Mouse (Mus musculus) heart, embryonic 15.5 days (tissue): ENCODE measurements around the gene Mief2. TPM values are rescaled to one million over a fixed set of nuclear protein-coding genes. Genes with fewer than 3 reads are reported as not detected.
A peak's percentile ranks its signal among the peaks of the same experiment; 100 is the strongest.

Experiments used
- ATAC-seq: fragments of 200-750 bp; cut with Nextera tagmentation; replicated peaks from 2 replicates; pipeline ENCODE4 v1.8.0; 2017; ENCODE audit warnings: low read depth, moderate TSS enrichment; ENCODE audit not compliant: insufficient number of reproducible peaks, insufficient read depth, low FRiP score
- H3K27ac ChIP-seq: fragments of 300-500 bp; sonication (generic); 2 replicates; pipeline ENCODE4 v1.5.1; 2015; ENCODE audit warnings: mild to moderate bottlenecking, inconsistent platforms
- H3K27me3 ChIP-seq: fragments of 300-500 bp; sonication (generic); 2 replicates; pipeline ENCODE4 v1.6.1; 2015; ENCODE audit warnings: inconsistent platforms
- H3K36me3 ChIP-seq: fragments of 300-500 bp; sonication (generic); 2 replicates; pipeline ENCODE4 v1.6.1; 2015; ENCODE audit warnings: mild to moderate bottlenecking, inconsistent platforms
- H3K4me1 ChIP-seq: fragments of 300-500 bp; sonication (generic); replicated peaks from 2 replicates; pipeline ENCODE4 v1.6.1; 2015; ENCODE audit warnings: inconsistent platforms
- H3K4me2 ChIP-seq: fragments of 300-500 bp; sonication (generic); 2 replicates; pipeline ENCODE4 v1.6.1; 2015; ENCODE audit warnings: inconsistent platforms, mild to moderate bottlenecking, moderate library complexity
- H3K4me3 ChIP-seq: fragments of 300-500 bp; sonication (generic); 2 replicates; pipeline ENCODE4 v1.5.1; 2015; ENCODE audit warnings: mild to moderate bottlenecking, inconsistent platforms
- H3K9ac ChIP-seq: fragments of 300-500 bp; sonication (generic); 2 replicates; pipeline ENCODE4 v1.6.1; 2015; ENCODE audit warnings: mild to moderate bottlenecking, inconsistent platforms
- H3K9me3 ChIP-seq: fragments of 300-500 bp; sonication (generic); replicated peaks from 2 replicates; pipeline ENCODE4 v1.6.1; 2016; ENCODE audit warnings: inconsistent platforms
- WGBS: fragments of 180-500 bp; shearing (Covaris S2); methylation state at CpG from one replicate; pipeline ENCODE4 v1.1.7; 2015; ENCODE audit warnings: mixed read lengths; 5-methylcytosine and 5-hydroxymethylcytosine counted together
- polyA plus RNA-seq: library from polyadenylated mRNA; unstranded; fragments of >200 nt; fragmentation: Nextera tagmentation; extraction: Ambion mirVana; gene quantifications from 2 replicates; pipeline ENCODE4 v1.2.1, GENCODE M21; 2015

Gene Mief2
- polyA plus RNA-seq, 1 experiment from 2014 or later = 16.5 TPM

DNA sequence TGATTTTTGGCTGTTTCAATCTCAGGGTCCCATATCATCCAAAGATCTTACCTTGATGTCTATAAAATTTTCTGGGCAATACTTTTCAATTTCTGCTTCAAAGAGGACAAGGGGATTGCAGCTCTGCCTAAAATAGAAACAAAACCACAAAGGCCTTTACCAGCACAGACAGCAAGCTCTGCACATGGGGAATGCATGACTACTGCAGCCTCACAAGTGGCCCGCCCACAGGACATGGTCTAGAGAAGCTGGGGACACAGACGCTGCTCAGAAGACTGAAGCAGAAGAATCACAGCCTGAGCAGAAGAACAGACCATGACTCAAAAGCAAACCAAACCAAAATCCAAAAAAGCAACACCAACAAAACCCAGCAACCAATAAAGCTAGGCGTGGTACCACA is 33.5 kb downstream of the Mief2 start:
- Histone ChIP-seq H3K9me3 (no peaks in the 10 kb centered on the region), H3K9ac (no peak overlapping the region), H3K4me2 (no peak overlapping the region), H3K27me3 (no peaks in the 10 kb centered on the region), H3K4me1 (no peaks in the 10 kb centered on the region), H3K27ac (no peak overlapping the region), H3K4me3 (no peak overlapping the region), H3K36me3 (peaks cover 38% of the 10 kb centered on the region)
- ATAC-seq = no peak
- 73% methylated on average over 3 of the region's 3 CpGs for WGBS

DNA sequence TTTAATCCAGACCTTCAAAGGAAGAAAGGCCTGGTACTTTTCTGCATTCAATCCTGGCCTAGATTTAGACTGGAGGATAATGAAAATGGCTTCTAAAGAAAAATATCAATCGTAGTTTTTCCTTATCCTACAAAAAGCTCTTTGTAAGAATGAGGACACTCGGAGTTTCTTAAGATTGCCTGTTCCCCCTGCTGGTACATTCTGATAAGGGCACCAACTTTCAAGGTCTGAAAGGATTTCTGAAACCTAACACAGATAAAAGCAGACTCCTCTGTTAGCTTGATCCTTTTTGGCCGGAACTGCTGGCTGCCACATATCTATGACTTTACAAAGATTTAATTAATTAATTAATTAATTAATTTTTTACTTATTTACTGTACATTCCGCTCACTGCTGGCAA is 38.8 kb downstream of the Mief2 start:
- Histone ChIP-seq H3K4me3 (no peak overlapping the region), H3K4me1 (no peaks in the 10 kb centered on the region), H3K9ac (no peak overlapping the region), H3K4me2 (no peak overlapping the region), H3K36me3 (peaks cover under 1% of the 10 kb centered on the region), H3K9me3 (no peaks in the 10 kb centered on the region), H3K27me3 (no peaks in the 10 kb centered on the region), H3K27ac (no peak overlapping the region)
- no peak for ATAC-seq
- WGBS = 68% methylated on average over 4 of the region's 4 CpGs

- Histone ChIP-seq H3K4me1 (0 out of 2 replicates have a peak, but pooled peaks cover 4% of the 10 kb centered on the region), H3K27me3 (no peaks in the 10 kb centered on the region), H3K36me3 (no peaks in the 10 kb centered on the region), H3K4me2 (no peak overlapping the region), H3K4me3 (no peak overlapping the region), H3K27ac (no peak overlapping the region), H3K9ac (no peak overlapping the region), H3K9me3 (no peaks in the 10 kb centered on the region)
- no peak for ATAC-seq
- WGBS = 82% methylated on average over 2 of the region's 2 CpGs
Observed at GRCm38 (mm10) chr11:60769322-60769721, 41.1 kb downstream of the Mief2 start.

GRCm38 (mm10) chr11:60770776-60771175 is 42.6 kb downstream of the Mief2 start:
- no peak overlapping the region for H3K27ac ChIP-seq
- no peaks in the 10 kb centered on the region for H3K27me3 ChIP-seq
- no peak for ATAC-seq
- H3K4me3 ChIP-seq = no peak overlapping the region
- no peaks in the 10 kb centered on the region for H3K36me3 ChIP-seq
- H3K9ac ChIP-seq = no peak overlapping the region
- H3K4me2 ChIP-seq = no peak overlapping the region
- no peaks in the 10 kb centered on the region for H3K9me3 ChIP-seq
- peaks cover 15% of the 10 kb centered on the region for H3K4me1 ChIP-seq
- WGBS = 85% methylated on average over 3 of the region's 3 CpGs

DNA sequence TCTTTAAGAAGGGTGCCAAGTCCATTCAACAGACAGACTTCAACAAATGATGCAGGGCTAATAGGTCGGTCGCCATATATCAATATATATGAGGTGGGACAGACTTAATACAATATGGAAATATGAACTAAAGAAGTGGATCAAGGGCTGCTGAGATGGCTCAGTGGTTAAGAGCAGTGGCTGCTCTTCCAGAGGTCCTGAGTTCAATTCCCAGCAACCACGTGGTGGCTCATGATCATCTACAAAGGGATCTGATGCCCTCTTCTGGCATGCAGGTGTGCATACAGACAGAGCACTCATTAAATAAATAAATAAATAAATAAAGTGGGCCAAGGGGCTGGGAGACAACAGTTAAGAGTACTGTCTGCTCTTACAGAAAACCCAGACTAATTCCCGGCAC is 44.0 kb downstream of the Mief2 start:
- no peak overlapping the region for H3K9ac ChIP-seq
- H3K36me3 ChIP-seq = no peaks in the 10 kb centered on the region
- no peak overlapping the region for H3K27ac ChIP-seq
- 82% methylated on average over 4 of the region's 4 CpGs for WGBS
- no peaks in the 10 kb centered on the region for H3K9me3 ChIP-seq
- H3K4me3 ChIP-seq = no peak overlapping the region
- no peaks in the 10 kb centered on the region for H3K27me3 ChIP-seq
- no peak overlapping the region for H3K4me2 ChIP-seq
- ATAC-seq = no peak
- peaks cover 21% of the 10 kb centered on the region for H3K4me1 ChIP-seq

- no peaks in the 10 kb centered on the region for H3K36me3 ChIP-seq
- no peaks in the 10 kb centered on the region for H3K27me3 ChIP-seq
- H3K4me2 ChIP-seq = no peak overlapping the region
- no peak overlapping the region for H3K4me3 ChIP-seq
- H3K4me1 ChIP-seq = peaks cover 35% of the 10 kb centered on the region
- H3K9me3 ChIP-seq = no peaks in the 10 kb centered on the region
- no peak overlapping the region for H3K27ac ChIP-seq
- no peak for ATAC-seq
- no peak overlapping the region for H3K9ac ChIP-seq
- WGBS = 80% methylated on average over 3 of the region's 3 CpGs
Observed at GRCm38 (mm10) chr11:60774158-60774689, 46.0 kb downstream of the Mief2 start.

DNA sequence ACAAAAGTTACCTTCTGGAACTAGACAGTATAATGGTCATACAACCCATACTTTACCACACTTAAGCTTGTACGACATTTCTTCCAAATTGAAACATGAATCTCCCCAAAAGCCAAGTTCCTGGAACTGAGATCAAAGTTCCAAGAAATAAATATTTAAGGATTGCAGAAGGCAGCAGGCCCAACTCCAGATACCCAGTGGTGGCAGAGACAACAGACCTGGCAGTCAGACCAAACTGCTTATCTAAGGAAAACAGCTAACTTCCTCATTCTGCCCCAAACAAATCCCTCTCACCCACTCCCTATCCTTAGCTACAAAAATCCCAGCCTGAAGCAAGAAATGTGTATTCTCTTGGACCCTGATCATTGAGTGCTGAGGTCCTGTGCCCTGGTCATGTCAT is 46.6 kb downstream of the Mief2 start:
- H3K4me3 ChIP-seq = no peak overlapping the region; the same call in 1 of the 2 replicates
- H3K27ac ChIP-seq = no peak overlapping the region
- H3K4me1 ChIP-seq = peaks cover 41% of the 10 kb centered on the region
- H3K36me3 ChIP-seq = peaks cover 3% of the 10 kb centered on the region; the same call in 1 of the 2 replicates
- ATAC-seq = no peak
- peak overlapping the region; percentile 73 for H3K4me2 ChIP-seq
- 48% methylated on average over 1 of the region's 1 CpGs for WGBS
- no peaks in the 10 kb centered on the region for H3K9me3 ChIP-seq
- no peaks in the 10 kb centered on the region for H3K27me3 ChIP-seq
- no peak overlapping the region for H3K9ac ChIP-seq

- Histone ChIP-seq H3K4me2 (peak overlapping the region; percentile 73), H3K27ac (no peak overlapping the region), H3K27me3 (no peaks in the 10 kb centered on the region), H3K4me3 (peak overlapping the region; percentile 70), H3K9ac (no peak overlapping the region), H3K9me3 (no peaks in the 10 kb centered on the region), H3K4me1 (peaks cover 49% of the 10 kb centered on the region), H3K36me3 (peaks cover 3% of the 10 kb centered on the region)
- 41% methylated on average over 6 of the region's 6 CpGs for WGBS
- ATAC-seq = no peak
Observed at GRCm38 (mm10) chr11:60775578-60775977, 47.4 kb downstream of the Mief2 start.

DNA sequence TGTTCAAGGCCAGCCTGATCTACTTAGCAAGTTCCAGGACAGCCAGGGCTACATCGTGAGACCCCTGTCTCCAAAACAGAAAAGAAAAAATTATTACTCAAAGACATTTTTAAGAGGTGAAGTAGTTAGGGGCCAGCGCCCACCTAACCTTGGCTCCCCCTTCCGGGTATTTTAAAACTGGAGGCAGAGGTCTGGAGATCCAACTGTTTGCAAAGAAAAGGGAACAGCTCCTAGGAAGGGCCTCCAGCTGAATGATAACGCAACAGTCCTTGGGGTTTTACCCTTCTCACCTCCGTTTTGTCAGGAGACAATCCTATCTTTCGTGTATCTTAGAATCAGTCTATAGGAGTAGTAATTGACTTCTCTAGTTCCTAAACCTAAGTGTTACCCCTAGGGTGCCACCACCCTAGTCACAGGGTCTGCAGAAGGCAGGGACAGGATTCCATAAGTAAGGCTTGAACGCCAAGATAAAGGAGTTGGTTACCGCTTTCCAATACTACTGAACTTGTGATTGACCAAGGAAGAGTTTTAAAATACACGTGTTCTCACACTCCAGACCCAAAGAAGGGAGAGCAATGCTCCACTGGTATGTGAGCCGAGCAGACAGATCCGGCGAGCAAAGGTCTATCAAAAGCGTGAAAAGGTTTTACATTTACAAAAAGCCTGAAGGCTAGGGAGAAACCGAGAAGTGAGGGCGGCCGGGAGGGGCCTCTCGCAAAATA is 48.1 kb downstream of the Mief2 start:
- H3K9me3 ChIP-seq = no peaks in the 10 kb centered on the region
- H3K36me3 ChIP-seq = peaks cover 3% of the 10 kb centered on the region
- H3K4me2 ChIP-seq = peak overlapping the region; percentile 73
- peak overlapping the region; percentile 70 for H3K4me3 ChIP-seq
- H3K4me1 ChIP-seq = peaks cover 56% of the 10 kb centered on the region
- no peaks in the 10 kb centered on the region for H3K27me3 ChIP-seq
- peak overlapping the region; percentile 89 for H3K27ac ChIP-seq
- no peak for ATAC-seq
- H3K9ac ChIP-seq = peak overlapping the region; percentile 67
- 4% methylated on average over 17 of the region's 17 CpGs for whole genome bisulfite sequencing

DNA sequence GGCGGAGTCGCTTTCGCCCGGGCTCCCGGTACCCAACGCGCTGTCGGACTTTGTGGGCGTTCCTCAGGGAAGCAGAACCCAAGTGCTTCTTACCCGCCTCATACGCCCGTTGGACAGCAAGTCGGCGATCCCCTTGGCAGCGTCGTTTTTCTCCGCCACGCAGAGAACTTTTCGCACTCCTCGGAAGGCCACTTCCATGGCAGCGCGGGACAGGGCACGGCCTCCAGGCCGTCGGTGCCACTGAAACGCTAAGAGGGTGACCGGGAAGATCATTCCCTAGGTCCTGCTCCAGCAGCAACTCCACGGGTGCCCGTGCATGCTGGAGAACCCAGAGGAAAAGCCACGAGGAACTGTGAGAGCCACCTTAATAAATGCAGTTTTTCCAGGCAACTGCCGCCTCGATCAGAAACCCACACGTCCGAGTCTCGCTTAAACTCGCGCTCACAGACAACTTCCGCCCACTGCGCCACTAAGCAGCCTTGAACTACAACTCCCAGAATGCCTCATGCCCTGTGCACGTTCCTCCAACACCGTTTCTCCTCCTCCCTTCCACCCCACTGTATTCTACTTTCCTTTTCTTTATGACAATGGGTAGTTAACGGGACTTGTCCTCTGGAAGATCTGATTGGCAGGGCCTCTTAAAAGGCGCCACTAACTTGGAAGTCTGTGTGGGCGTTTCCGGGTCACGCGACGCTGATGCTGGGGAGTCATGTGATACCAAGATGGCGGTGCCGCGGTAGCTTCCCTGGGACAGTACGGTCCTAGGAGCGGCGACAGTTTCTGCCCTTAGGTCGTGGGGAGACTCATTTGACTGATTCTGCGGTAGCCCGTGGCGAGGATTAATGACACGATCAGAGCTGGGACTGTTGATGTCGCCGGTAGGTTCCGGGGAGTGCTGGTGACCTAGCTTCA is 48.9 kb downstream of the Mief2 start, which contains the start of the genes Top3a and Smcr8:
Gene Top3a (minus strand): TSS at position 537 of the 912 bp plus-strand sequence.
Gene Smcr8 (plus strand): TSS at position 696 of the 912 bp plus-strand sequence.
- ATAC-seq = peak; percentile 92
- H3K27ac ChIP-seq = peak within 1 kb of the TSS; percentile 89
- under 1% methylated on average over 62 of the region's 62 CpGs for WGBS
- H3K36me3 ChIP-seq = peaks cover 3% of the 10 kb centered on the region
- H3K4me1 ChIP-seq = peaks cover 64% of the 10 kb centered on the region
- peak within 1 kb of the TSS; percentile 73 for H3K4me2 ChIP-seq
- H3K9me3 ChIP-seq = no peaks in the 10 kb centered on the region
- peak within 1 kb of the TSS; percentile 67 for H3K9ac ChIP-seq
- peak within 1 kb of the TSS; percentile 70 for H3K4me3 ChIP-seq
- no peaks in the 10 kb centered on the region for H3K27me3 ChIP-seq

- 23% methylated on average over 16 of the region's 16 CpGs for WGBS
- Histone ChIP-seq H3K4me1 (peaks cover 71% of the 10 kb centered on the region), H3K9me3 (no peaks in the 10 kb centered on the region), H3K27ac (peak overlapping the region; percentile 89), H3K4me3 (peak overlapping the region; percentile 70), H3K36me3 (peaks cover 3% of the 10 kb centered on the region), H3K27me3 (no peaks in the 10 kb centered on the region), H3K9ac (peak overlapping the region; percentile 67), H3K4me2 (peak overlapping the region; percentile 73)
- no peak for ATAC-seq
Observed at GRCm38 (mm10) chr11:60777801-60778370, 49.7 kb downstream of the Mief2 start.
